Mouse (Mus musculus) ES-E14 (cell line): ENCODE measurements around the gene Adam22.

Source experiments
- HCFC1 ChIP-seq: IDR thresholded peaks from 2 replicates; pipeline ENCODE4 v1.6.1; 2012; ENCODE audit warnings: low read length, inconsistent platforms, borderline replicate concordance; ENCODE audit not compliant: insufficient read depth
- ZNF384 ChIP-seq: IDR thresholded peaks from 2 replicates; pipeline ENCODE4 v1.6.1; 2012; ENCODE audit warnings: low read depth, low read length, inconsistent platforms

- TF ChIP-seq HCFC1 (no peak), ZNF384 (no peak)
These were observed 24.7 kb downstream of the Adam22 start for GRCm38 (mm10) chr5:8343296-8343695.
